Mouse (Mus musculus) heart, adult 9 months (tissue): Measurements from ENCODE around the gene Tmem145.

ENCODE experiments used
- DNase-seq, 2 experiments: peaks; one replicate each; pipeline ENCODE4 v3.0.0; 2022; ENCODE audit warnings: low spot score in 2 of 2

Gene Tmem145

GRCm38 (mm10) chr7:25275555-25276298 is 30.2 kb upstream of the Tmem145 start:
- DNase-seq = peak in 1 of 2 experiments; percentile 15

GRCm38 (mm10) chr7:25277405-25277804 is 28.5 kb upstream of the Tmem145 start:
- DNase-seq = peak in 1 of 2 experiments; percentile 40

- DNase-seq = no peak
Observed at GRCm38 (mm10) chr7:25277998-25278340, 27.9 kb upstream of the Tmem145 start.

- DNase-seq = peak; percentile 85 to 89
Observed at GRCm38 (mm10) chr7:25278341-25279075, 27.4 kb upstream of the Tmem145 start.

- DNase-seq = peak; percentile 88 to 92
Observed at GRCm38 (mm10) chr7:25279076-25279860, 26.6 kb upstream of the Tmem145 start.

GRCm38 (mm10) chr7:25279861-25280791 is 25.8 kb upstream of the Tmem145 start:
- DNase-seq = peak; percentile 78 to 89

GRCm38 (mm10) chr7:25281166-25281733 is 24.7 kb upstream of the Tmem145 start:
- peak in 1 of 2 experiments; percentile 35 for DNase-seq

GRCm38 (mm10) chr7:25281734-25282601 is 23.9 kb upstream of the Tmem145 start:
- peak; percentile 96 to 98 for DNase-seq

GRCm38 (mm10) chr7:25282731-25283211 is 23.1 kb upstream of the Tmem145 start:
- DNase-seq = peak in 1 of 2 experiments; percentile 67

GRCm38 (mm10) chr7:25283637-25284036 is 22.3 kb upstream of the Tmem145 start:
- DNase-seq = no peak

- no peak for DNase-seq
Observed at GRCm38 (mm10) chr7:25284171-25284570, 21.7 kb upstream of the Tmem145 start.

- no peak for DNase-seq
Observed at GRCm38 (mm10) chr7:25284766-25285165, 21.1 kb upstream of the Tmem145 start.

- DNase-seq = no peak
Observed at GRCm38 (mm10) chr7:25285511-25286238, 20.2 kb upstream of the Tmem145 start.

- no peak for DNase-seq
Observed at GRCm38 (mm10) chr7:25286989-25287388, 18.9 kb upstream of the Tmem145 start.

GRCm38 (mm10) chr7:25288011-25288410 is 17.9 kb upstream of the Tmem145 start:
- no peak for DNase-seq

- no peak for DNase-seq
Observed at GRCm38 (mm10) chr7:25288721-25289120, 17.2 kb upstream of the Tmem145 start.

- DNase-seq = no peak
Observed at GRCm38 (mm10) chr7:25289925-25290324, 16.0 kb upstream of the Tmem145 start.

- no peak for DNase-seq
Observed at GRCm38 (mm10) chr7:25290463-25290862, 15.4 kb upstream of the Tmem145 start.

GRCm38 (mm10) chr7:25290911-25291310 is 15.0 kb upstream of the Tmem145 start:
- DNase-seq = no peak
